Mouse (Mus musculus) heart, embryonic 13.5 days (tissue): ENCODE measurements at regions not wholly inside any gene's neighbourhood (a gene's known extent, or its start where the extent isn't known, plus 50 kb on each side); places are given as distances from the start of the nearest gene placed in this dataset.
A peak's percentile ranks its signal among the peaks of the same experiment; 100 is the strongest.

Experiments used
- ATAC-seq: fragments of 200-750 bp; cut with Nextera tagmentation; 2 replicates; pipeline ENCODE4 v1.8.0; 2017; ENCODE audit warnings: moderate TSS enrichment; ENCODE audit not compliant: insufficient number of reproducible peaks, low FRiP score, low TSS enrichment; ENCODE audit errors: extremely low read depth
- H3K27ac ChIP-seq: fragments of 300-500 bp; sonication (generic); replicated peaks from 2 replicates; pipeline ENCODE4 v1.5.1; 2015; ENCODE audit warnings: moderate library complexity, mild to moderate bottlenecking, inconsistent platforms
- H3K27me3 ChIP-seq: fragments of 300-500 bp; sonication (generic); replicated peaks from 2 replicates; pipeline ENCODE4 v1.6.1; 2015; ENCODE audit warnings: mild to moderate bottlenecking, inconsistent platforms
- H3K36me3 ChIP-seq: fragments of 300-500 bp; sonication (generic); 2 replicates; pipeline ENCODE4 v1.6.1; 2015; ENCODE audit warnings: mild to moderate bottlenecking, inconsistent platforms
- H3K4me1 ChIP-seq: fragments of 300-500 bp; sonication (generic); 2 replicates; pipeline ENCODE4 v1.6.1; 2015; ENCODE audit warnings: inconsistent platforms
- H3K4me2 ChIP-seq: fragments of 300-500 bp; sonication (generic); 2 replicates; pipeline ENCODE4 v1.6.1; 2015; ENCODE audit warnings: inconsistent platforms, mild to moderate bottlenecking, moderate library complexity
- H3K4me3 ChIP-seq: fragments of 300-500 bp; sonication (generic); 2 replicates; pipeline ENCODE4 v1.5.1; 2015; ENCODE audit warnings: moderate library complexity, mild to moderate bottlenecking, inconsistent platforms
- H3K9ac ChIP-seq: fragments of 300-500 bp; sonication (generic); 2 replicates; pipeline ENCODE4 v1.6.1; 2015; ENCODE audit warnings: inconsistent platforms, mild to moderate bottlenecking, moderate library complexity
- H3K9me3 ChIP-seq: fragments of 300-500 bp; sonication (generic); 2 replicates; pipeline ENCODE4 v1.6.1; 2016; ENCODE audit warnings: inconsistent platforms
- WGBS: fragments of 180-500 bp; shearing (Covaris S2); methylation state at CpG from one replicate; pipeline ENCODE4 v1.1.7; 2015; ENCODE audit warnings: mixed read lengths; 5-methylcytosine and 5-hydroxymethylcytosine counted together

GRCm38 (mm10) chr8:11092348-11092747 lies 84.1 kb upstream of the Irs2 start:
- Histone ChIP-seq H3K4me3 (no peak overlapping the region), H3K4me2 (peak overlapping the region; percentile 41; the same call in 1 of the 2 replicates)
- 30% methylated on average over 4 of the region's 4 CpGs for WGBS

GRCm38 (mm10) chr8:11091675-11092345 lies 83.6 kb upstream of the Irs2 start:
- 0 out of 2 replicates have a peak, but pooled peaks cover 4% of the 10 kb centered on the region for H3K27me3 ChIP-seq
- no peak overlapping the region; the same call in 1 of the 2 replicates for H3K27ac ChIP-seq
- ATAC-seq = peak; percentile 73
- H3K4me1 ChIP-seq = 0 out of 2 replicates have a peak, but pooled peaks cover 3% of the 10 kb centered on the region
- no peak overlapping the region for H3K4me3 ChIP-seq
- peak overlapping the region; percentile 41 for H3K4me2 ChIP-seq
- no peaks in the 10 kb centered on the region for H3K9me3 ChIP-seq
- no peak overlapping the region for H3K9ac ChIP-seq
- H3K36me3 ChIP-seq = no peaks in the 10 kb centered on the region
- 21% methylated on average over 3 of the region's 3 CpGs for WGBS

More at GRCm38 (mm10) chr8:11092348-11092747, 84.1 kb upstream of the Irs2 start:
- ATAC-seq = no peak
- Histone ChIP-seq H3K9me3 (no peaks in the 10 kb centered on the region), H3K27ac (no peak overlapping the region; the same call in 1 of the 2 replicates), H3K27me3 (0 out of 2 replicates have a peak, but pooled peaks cover 4% of the 10 kb centered on the region), H3K4me1 (0 out of 2 replicates have a peak, but pooled peaks cover 3% of the 10 kb centered on the region), H3K9ac (no peak overlapping the region), H3K36me3 (no peaks in the 10 kb centered on the region)

DNA sequence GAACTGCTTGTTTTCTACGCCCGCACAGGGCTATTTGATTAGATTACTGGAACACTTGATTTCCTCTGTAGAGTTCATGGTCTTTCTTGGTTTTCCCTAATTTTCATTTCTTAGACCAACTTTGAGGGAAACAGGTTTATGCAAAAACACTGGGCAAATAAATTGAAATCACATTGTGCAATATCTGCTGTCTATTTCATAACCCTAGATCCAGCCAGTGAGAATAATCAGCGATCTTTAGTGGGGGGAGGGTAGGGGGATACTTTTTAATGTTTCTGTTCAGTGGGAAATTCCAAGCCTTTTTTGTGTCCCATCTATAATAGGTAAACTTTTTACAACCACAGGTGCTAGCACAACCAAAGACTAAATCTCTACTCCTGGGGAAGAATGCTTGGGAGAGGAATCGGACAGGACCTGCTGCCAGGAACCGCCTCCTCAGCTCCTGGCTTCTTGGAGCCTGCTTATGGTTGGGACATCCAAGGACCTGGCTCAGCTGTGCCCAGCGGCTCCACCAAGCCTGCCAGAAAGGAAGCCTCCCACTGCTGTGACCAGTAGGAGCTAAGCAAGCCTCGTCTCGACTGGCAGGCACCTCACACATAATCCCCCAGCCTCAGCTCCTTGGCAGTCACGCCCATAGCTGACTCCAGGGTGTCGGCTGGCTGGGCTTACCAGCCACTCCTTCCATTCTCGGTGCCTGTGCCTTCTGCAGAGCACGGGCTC lies 80.8 kb upstream of the Irs2 start:
- Histone ChIP-seq H3K4me1 (peaks cover 21% of the 10 kb centered on the region), H3K36me3 (no peaks in the 10 kb centered on the region), H3K4me2 (peak overlapping the region; percentile 41), H3K27ac (no peak overlapping the region), H3K9ac (no peak overlapping the region), H3K9me3 (no peaks in the 10 kb centered on the region), H3K4me3 (no peak overlapping the region), H3K27me3 (0 out of 2 replicates have a peak, but pooled peaks cover 4% of the 10 kb centered on the region)
- WGBS = 38% methylated on average over 12 of the region's 12 CpGs
- ATAC-seq = no peak

- Histone ChIP-seq H3K9ac (no peak overlapping the region), H3K9me3 (no peaks in the 10 kb centered on the region), H3K36me3 (no peaks in the 10 kb centered on the region), H3K27ac (0 out of 2 replicates have a peak overlapping the region, but pooled peaks have one; percentile 16), H3K4me2 (no peak overlapping the region; the same call in 1 of the 2 replicates), H3K27me3 (0 out of 2 replicates have a peak, but pooled peaks cover 4% of the 10 kb centered on the region), H3K4me3 (no peak overlapping the region), H3K4me1 (peaks cover 24% of the 10 kb centered on the region)
- no peak for ATAC-seq
- WGBS = 58% methylated on average over 1 of the region's 1 CpGs
These were observed 77.0 kb upstream of the Irs2 start for GRCm38 (mm10) chr8:11085244-11085643.

DNA sequence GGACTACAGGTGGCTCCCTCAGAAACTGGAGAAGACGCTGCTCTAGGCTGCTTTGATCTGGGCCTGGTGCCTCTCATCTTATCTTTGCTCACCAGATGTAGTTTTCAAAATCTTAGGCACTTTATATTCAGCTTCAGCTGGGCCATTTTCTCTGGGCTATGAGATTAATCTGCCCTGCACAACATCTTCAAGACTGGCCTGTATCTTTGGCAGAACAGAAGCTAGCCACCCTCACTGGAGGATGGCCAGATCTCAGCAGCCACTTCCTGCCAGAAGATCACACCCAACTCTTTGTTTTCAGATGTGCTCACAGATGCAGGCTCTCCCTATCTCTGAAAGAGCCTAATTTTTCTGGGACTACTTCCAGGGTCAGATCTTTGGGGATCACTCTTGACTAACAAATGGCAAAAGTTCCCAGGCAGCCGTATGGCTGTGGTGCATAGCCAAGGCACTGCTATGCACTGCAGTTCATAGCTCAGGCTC lies 75.8 kb upstream of the Irs2 start:
- 0 out of 2 replicates have a peak, but pooled peaks cover 4% of the 10 kb centered on the region for H3K27me3 ChIP-seq
- H3K4me3 ChIP-seq = no peak overlapping the region
- 51% methylated on average over 2 of the region's 2 CpGs for WGBS
- no peak; the same call in 1 of the 2 replicates for ATAC-seq
- H3K4me2 ChIP-seq = no peak overlapping the region
- H3K36me3 ChIP-seq = no peaks in the 10 kb centered on the region
- H3K4me1 ChIP-seq = peaks cover 24% of the 10 kb centered on the region
- H3K9me3 ChIP-seq = no peaks in the 10 kb centered on the region
- no peak overlapping the region for H3K9ac ChIP-seq
- H3K27ac ChIP-seq = no peak overlapping the region

DNA sequence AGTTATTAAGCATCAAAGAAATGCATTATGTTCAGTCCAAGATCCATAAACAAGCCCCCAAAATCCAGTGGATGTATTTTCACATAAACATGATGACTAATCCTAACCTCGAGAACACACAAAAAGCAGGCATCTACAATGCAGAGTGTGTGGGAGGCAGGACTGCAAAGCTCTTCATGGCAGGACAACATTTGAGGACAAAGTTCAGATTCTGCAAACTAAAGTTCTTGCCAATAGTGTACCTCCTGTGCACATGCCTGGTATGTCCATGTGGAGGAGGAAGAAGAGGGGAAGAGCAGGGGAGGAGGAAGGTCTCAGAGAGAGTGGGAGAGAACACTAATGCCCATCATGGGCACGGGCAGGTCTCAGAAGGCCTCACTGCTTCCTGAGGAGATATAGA lies 72.6 kb upstream of the Irs2 start:
- Histone ChIP-seq H3K4me2 (no peak overlapping the region), H3K4me1 (peaks cover 35% of the 10 kb centered on the region), H3K27ac (no peak overlapping the region), H3K27me3 (no peaks in the 10 kb centered on the region), H3K9ac (no peak overlapping the region), H3K36me3 (no peaks in the 10 kb centered on the region), H3K4me3 (no peak overlapping the region), H3K9me3 (no peaks in the 10 kb centered on the region)
- ATAC-seq = no peak
- 83% methylated on average over 2 of the region's 2 CpGs for WGBS

- Histone ChIP-seq H3K4me2 (no peak overlapping the region), H3K27me3 (no peaks in the 10 kb centered on the region), H3K9me3 (no peaks in the 10 kb centered on the region), H3K4me3 (no peak overlapping the region), H3K9ac (no peak overlapping the region), H3K4me1 (peaks cover 25% of the 10 kb centered on the region), H3K36me3 (no peaks in the 10 kb centered on the region), H3K27ac (no peak overlapping the region)
- WGBS = 46% methylated on average over 11 of the region's 11 CpGs
- ATAC-seq = no peak
These were observed 71.5 kb upstream of the Irs2 start for GRCm38 (mm10) chr8:11079805-11080204.

DNA sequence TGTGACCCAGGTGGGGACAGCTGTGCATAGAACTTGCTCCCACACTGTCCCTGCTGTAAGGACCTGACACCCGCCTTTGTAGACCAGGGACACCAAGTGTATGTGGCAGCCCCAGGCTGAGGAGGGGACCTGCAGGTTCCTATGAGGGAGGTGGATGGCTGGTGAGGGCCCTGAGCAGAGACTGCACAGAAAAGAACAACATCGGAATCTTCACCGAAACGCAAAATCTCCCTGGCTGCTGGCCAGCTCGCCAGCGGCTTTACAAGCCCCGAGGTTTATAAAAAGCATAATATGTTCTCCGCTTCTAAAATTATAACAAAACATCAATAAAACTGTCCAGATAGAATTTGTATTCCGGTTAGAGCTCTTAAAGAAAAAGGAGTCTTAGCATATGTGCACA lies 68.9 kb upstream of the Irs2 start:
- peaks cover 12% of the 10 kb centered on the region for H3K4me1 ChIP-seq
- no peak overlapping the region for H3K27ac ChIP-seq
- H3K9ac ChIP-seq = peak overlapping the region; percentile 28
- H3K9me3 ChIP-seq = no peaks in the 10 kb centered on the region
- 59% methylated on average over 9 of the region's 9 CpGs for WGBS
- no peaks in the 10 kb centered on the region; the same call in 1 of the 2 replicates for H3K27me3 ChIP-seq
- ATAC-seq = no peak
- peak overlapping the region; percentile 20; the same call in 1 of the 2 replicates for H3K4me2 ChIP-seq
- H3K4me3 ChIP-seq = no peak overlapping the region
- H3K36me3 ChIP-seq = no peaks in the 10 kb centered on the region

DNA sequence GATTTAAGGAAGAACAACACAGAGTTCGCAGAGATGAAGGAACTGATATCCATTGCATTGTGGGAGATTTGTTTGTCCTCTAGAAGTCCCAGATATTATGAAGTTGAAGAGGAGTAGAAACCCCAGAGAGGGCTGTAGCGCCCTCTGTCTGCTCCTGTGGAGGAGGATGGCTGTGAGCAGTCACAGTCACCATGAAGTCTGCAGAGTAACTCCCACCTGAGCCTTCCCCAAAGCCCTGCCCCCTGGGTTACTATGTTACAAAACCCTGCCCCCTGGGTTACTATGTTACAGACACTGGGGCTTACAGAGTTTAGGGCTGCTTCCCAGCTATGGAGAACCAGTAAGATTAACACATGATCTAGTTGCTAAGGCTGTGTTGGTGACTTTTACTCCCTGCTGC lies 62.9 kb upstream of the Irs2 start:
- no peak overlapping the region for H3K27ac ChIP-seq
- no peaks in the 10 kb centered on the region for H3K4me1 ChIP-seq
- no peak overlapping the region for H3K9ac ChIP-seq
- no peak for ATAC-seq
- no peaks in the 10 kb centered on the region for H3K9me3 ChIP-seq
- no peaks in the 10 kb centered on the region for H3K36me3 ChIP-seq
- 66% methylated on average over 2 of the region's 2 CpGs for WGBS
- H3K4me3 ChIP-seq = no peak overlapping the region
- H3K27me3 ChIP-seq = no peaks in the 10 kb centered on the region; the same call in 1 of the 2 replicates
- H3K4me2 ChIP-seq = no peak overlapping the region

GRCm38 (mm10) chr8:11067450-11067849 lies 59.2 kb upstream of the Irs2 start:
- no peaks in the 10 kb centered on the region for H3K36me3 ChIP-seq
- H3K27ac ChIP-seq = no peak overlapping the region
- no peaks in the 10 kb centered on the region for H3K9me3 ChIP-seq
- H3K27me3 ChIP-seq = no peaks in the 10 kb centered on the region; the same call in none of the 2 replicates
- H3K4me2 ChIP-seq = no peak overlapping the region
- 71% methylated on average over 7 of the region's 7 CpGs for WGBS
- ATAC-seq = no peak
- peaks cover 6% of the 10 kb centered on the region; the same call in 1 of the 2 replicates for H3K4me1 ChIP-seq
- no peak overlapping the region for H3K9ac ChIP-seq
- H3K4me3 ChIP-seq = no peak overlapping the region

DNA sequence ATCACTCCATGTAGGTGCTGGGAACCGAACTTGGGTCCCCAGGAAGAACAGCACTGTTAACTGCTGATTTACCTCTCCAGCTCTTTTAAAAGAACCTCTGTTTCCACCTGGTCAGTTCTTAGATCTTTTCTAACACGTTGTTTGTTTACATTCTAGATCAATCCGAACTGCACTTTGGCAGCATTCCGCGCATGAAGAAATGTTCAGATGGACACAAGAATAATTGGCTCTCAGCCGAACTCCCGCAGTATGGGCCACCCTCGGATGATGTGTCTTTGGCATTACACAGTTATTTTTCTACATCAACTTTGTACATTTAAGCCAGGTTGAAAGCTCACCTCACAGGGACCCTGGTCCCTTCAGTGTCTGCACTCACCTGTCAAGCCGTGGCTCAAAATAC lies 57.7 kb upstream of the Irs2 start:
- Histone ChIP-seq H3K4me2 (no peak overlapping the region), H3K4me1 (peaks cover 11% of the 10 kb centered on the region; the same call in 1 of the 2 replicates), H3K27ac (no peak overlapping the region), H3K36me3 (no peaks in the 10 kb centered on the region), H3K4me3 (no peak overlapping the region), H3K9ac (no peak overlapping the region), H3K27me3 (no peaks in the 10 kb centered on the region; the same call in none of the 2 replicates), H3K9me3 (no peaks in the 10 kb centered on the region)
- WGBS = 88% methylated on average over 9 of the region's 9 CpGs
- no peak for ATAC-seq
